Mouse (Mus musculus) heart, postnatal 25 days (tissue): ENCODE measurements at regions not wholly inside any gene's neighbourhood (a gene's known extent, or its start where the extent isn't known, plus 50 kb on each side); places are given as distances from the start of the nearest gene placed in this dataset.

Experiments used
- DNase-seq: peaks from one replicate; pipeline ENCODE4 v3.0.0; 2022; ENCODE audit warnings: low spot score
- intact Hi-C: fragments of 180-260 bp; cut with DNase I; formaldehyde crosslinking; loops from one replicate; pipeline ENCODE4 v1.15.1; 2025

DNA sequence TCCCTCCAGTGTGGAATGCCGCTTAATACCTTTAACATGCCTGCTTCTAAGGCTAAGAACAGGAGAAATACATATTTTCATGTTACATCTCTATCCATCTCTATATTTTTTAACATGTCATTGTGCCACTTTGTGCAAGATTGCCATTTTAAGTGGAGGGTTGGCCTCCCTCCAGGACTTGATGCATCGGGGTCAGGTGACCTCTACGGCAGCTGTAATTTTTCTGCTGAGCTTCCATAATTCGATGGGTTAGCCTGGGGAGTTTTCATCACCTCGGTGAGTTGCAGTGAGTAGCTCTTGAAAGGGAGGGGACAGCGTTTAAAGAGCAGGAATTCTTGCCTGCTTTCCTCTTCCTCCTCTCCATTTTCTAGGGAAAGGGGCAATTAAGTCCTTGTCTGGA is 203.6 kb downstream of the Rpl10-ps3 start:
- intact Hi-C loops = no loop called here
- DNase-seq = no peak

DNA sequence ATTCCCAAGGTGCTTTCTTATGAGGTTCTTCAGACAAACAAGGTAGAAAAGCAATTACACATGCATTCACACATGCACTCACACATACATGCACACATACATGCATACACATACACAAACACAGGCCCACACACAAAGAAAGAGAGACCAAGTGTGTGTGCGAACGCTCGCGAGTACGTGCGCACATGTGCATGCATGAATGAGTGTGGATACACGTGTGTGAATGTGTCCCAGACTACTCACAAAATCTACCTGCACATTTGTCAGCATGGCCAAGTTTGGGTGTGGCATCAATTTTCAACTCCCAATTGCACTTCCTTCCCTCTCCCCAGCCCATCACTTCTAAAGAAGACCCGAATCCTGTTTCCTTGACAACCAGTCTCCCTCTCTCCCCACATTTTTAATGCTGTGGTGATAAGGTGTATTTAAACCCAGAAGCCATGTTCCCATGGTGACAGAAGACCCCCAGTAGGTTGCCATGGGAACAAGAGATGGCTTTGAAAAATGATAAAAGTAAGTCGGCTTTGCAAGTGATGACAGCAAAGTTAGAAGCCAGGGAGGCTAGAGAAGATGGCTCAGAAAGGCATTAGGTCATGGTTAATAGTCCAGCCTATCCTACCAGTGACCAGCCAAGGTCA is 206.3 kb downstream of the Rpl10-ps3 start:
- intact Hi-C loops = no loop called here
- no peak for DNase-seq

DNA sequence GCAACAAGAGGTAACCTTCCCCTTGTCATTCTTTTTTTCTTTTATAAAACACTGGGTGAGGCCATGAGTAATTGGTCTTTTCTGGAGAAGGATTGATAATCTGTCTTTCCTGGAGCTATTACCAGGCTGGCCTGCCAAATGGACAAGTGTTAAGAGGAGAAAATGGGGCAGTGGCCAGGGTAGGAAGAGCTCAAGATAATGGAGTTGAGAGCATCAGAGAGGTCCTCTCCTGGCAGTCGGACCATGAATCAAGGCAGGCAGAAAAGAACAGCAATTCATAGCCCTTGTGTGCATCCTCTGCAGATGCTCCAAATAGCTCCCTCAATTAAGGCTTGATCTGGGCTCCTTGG is 208.2 kb downstream of the Rpl10-ps3 start:
- no peak for DNase-seq
- intact Hi-C loops = no loop called here

DNA sequence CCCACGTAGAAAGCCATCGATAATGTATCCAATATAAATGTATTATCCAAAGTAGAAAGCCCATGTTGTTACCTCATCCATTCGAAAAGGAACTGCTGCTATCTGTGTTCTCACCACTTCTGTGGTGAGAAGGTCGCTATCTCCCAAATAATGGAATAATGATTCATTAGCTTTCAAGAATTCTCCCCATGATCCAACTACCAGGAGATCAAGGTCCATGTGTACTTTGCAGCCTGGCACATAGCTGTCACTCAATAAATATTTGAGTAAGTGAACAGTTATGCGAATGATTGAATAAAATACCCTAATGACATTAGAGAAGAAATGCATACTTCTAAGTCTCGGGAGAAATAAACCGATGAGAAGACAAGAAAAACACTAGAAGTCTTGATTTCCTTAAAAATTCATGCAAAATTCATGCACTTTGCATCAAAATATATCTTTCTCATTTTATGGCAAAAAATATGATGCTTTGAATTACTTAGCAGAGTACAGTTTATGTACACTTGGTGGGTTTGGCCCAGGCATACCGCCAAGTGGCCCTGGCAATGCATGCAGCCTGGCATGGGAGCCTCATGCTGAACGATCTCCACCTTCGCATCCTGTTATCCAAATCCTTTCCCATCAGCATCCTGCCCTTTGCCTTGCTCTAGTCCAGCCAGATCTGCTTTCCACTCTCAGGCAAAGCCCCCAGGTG is 208.7 kb downstream of the Rpl10-ps3 start:
- intact Hi-C loops = no loop called here
- no peak for DNase-seq

DNA sequence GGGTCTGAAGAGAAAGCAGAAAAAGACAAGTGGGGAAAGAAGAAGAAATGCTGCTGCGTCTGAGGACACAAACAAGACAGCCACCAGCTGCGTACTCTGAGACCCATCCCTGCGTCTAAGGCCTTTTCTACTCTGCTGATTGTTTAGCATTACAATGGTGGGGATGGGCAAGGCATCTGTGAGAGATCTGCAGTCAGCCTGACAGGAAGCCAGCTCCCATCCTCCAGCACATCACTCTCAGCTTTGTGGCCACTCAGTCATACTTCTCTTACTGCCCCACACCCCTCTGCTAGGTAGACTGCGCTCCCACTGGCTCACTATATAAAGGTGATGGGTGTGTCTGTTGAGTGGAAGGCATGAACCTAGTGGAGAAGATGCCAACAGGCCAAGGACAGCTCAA is 220.5 kb downstream of the Rpl10-ps3 start:
- DNase-seq = no peak
- intact Hi-C loops = no loop called here

DNA sequence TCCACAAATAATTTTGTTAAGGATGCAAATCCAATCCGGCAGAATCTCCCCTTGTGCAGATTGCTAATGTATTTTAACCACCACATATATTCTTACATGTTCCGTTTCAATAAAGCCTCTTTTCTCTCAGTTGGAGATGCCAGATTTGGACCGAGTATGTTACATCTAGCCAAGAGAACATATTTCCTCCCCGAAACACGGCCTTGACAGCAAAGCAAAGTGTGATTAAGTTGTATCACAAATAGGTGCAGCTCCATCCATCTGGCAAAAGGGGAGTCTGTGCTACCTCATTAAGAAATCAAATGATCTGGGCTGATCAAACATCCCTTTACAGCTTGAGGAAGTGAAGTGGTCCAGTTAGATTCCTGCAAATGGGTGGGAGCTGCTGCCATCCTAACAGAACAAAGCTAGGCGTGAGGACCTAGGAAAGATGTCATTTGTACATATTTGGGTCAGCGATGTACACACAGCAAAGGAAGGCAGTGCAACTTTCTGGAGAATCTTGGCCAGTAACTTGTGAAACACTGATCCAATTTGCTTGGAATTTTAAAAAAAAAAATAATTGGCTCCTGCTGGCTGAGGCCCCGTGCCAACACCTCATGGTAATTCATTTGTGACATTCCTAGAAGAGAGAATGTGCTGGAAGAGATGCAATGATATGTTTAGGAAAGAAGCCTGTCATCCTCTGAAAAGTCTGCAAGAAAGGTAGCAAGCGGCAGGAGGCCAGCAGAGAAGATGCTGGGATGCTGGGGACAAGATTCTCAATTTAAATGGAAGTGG is 223.8 kb downstream of the Rpl10-ps3 start:
- intact Hi-C loops = no loop called here
- no peak for DNase-seq

DNA sequence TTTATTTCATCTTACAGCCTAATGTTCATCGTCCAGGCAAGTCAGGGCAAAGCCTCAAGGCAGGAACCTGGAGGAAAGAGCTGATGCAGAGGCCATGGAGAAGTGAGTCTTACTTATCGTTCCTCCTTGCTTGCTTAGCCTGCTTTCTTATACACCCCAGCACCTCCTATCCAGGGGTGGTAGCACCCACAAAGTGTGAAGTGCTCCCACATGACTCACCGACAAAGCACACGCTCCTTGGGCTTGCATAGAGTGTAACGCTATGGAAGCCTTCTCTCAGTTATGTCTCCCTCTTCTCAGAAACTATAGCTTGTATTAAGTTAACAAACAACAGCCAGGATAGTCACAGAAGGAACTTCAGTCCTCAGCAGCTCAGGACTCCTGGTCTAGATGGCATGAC is 225.4 kb downstream of the Rpl10-ps3 start:
- intact Hi-C loops = no loop called here
- DNase-seq = no peak

DNA sequence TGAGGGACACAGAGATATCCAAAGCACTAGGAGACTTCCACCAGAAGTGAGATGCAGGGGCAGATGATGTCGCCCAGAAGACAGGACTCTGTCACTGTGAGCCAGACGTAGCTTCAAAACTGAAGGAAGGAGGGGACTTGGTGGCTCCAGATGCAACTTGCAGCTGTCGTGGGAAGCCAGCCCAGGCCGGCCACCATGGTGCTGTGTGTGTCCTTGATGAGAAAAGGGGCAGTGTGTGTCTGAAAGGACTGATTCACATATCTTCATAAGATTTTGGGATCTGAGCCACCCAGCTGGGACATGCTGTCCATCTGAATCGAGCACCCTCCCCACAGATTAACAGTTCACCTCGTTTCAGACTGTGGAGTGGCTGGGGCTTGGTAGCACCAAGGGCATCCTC is 226.2 kb downstream of the Rpl10-ps3 start:
- no peak for DNase-seq
- intact Hi-C loops = no loop called here

DNA sequence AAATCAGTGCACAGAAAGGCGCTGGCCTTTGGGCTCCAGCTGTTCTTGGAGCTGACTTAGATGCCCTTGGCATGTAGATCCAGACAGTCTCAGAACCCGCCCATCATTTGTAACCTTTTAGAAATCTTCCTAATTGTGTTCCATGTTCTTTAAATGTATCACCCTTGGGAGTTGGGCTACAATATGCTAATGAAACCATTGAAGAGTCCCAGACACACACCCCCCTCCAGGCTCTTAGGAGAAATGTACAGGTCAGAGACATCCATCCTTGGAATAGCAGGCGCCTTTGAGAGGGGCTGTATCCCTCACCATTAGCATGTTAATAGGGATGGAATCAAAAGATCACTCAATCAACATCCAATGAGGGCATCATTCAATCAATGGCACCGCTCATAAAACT is 238.2 kb downstream of the Rpl10-ps3 start:
- no peak for DNase-seq
- intact Hi-C loops = no loop called here

DNA sequence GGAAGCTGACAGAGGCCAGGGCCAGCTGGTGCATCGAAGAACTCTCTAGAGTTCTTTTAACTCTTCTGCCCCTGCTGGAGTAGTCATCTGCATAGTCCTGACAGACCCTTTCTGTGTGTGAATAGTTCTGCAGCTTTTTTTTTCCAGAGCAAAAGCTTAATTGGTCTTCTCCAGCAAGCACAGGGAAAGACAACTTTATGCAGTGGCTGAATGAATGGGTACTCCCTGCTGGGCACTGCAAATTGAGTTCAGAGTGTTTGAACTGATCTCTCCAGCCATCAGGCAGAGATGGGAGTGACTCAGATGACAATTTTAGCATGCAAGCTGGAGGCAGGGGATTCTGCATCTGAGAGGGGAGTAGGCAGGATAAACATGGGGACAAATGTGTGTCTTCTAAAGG is 242.0 kb downstream of the Rpl10-ps3 start:
- DNase-seq = no peak
- intact Hi-C loops = no loop called here

DNA sequence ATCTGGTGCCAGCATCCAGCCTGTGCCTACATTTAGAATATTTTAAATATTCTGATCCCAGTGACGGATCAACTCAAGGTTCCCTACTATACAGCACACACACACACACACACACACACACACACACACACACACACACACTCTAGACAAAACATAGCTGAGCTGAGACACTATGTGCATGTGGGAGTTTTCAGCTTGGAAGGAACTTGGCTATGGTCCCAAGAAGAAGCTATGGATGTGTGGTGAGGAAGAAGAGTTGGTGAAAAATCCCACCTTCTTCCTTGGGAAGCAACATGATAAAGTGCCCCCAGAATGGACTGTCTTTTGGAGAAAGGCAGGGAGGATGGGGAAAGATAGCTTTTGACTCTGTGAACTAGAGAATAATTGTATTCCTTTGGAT is 243.7 kb downstream of the Rpl10-ps3 start:
- DNase-seq = no peak
- intact Hi-C loops = no loop called here

DNA sequence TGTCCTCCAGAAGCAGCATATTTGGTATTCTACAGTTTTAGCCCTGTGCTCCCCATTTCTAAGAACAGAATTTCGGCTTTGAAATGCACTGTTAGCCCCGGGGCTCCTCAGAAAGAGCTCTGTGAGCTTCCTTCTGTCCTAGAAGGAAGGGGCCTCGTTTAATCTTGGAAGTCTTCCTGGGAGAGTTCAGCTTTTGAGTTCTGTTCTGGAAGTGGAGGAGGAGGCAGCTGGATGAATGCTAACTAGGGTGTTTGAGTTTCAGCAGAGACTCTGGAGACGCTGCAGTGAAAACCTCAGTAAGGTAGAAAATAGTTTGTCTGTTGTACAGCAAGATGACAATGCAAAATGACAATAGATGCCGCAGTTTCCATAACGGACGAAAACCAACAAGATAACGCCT is 253.8 kb downstream of the Rpl10-ps3 start:
- no peak for DNase-seq
- intact Hi-C loops = no loop called here

DNA sequence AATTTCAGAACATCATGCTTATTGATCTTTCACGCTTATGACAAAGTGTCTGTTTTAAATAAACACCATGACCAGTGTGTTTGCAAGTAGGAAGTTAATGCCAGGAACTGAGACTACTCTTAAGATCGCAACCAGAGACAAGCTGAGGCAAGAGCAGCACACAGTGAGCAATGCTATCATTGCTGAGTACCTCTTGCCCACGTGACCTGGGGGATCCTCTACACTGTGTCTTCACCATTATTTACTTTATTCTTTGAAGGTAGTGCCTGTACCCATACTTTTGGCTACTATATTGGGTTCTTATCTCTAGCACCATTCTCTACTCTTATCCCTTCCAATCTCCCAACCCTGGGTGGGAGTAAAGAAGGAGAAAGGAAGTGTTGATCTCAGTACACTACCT is 254.9 kb downstream of the Rpl10-ps3 start:
- intact Hi-C loops = no loop called here
- DNase-seq = no peak

DNA sequence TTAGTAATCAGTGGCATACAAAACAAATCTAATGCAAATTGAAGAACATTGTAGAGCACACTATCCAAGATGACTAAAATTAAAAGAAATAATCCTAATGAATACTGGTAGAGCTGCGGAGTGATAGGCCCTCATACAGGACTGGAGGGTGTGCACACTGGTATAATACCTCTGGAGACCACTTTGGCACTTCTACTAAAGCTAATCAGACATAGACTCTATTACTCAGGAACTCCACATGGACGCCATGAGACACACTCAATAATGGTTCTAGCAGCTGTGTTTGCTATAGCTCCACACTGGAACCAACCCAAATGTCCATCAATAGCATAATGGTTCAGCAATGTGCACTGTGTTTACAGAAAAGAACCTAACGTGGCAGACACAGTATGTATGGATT is 264.6 kb downstream of the Rpl10-ps3 start:
- no peak for DNase-seq
- intact Hi-C loops = no loop called here

DNA sequence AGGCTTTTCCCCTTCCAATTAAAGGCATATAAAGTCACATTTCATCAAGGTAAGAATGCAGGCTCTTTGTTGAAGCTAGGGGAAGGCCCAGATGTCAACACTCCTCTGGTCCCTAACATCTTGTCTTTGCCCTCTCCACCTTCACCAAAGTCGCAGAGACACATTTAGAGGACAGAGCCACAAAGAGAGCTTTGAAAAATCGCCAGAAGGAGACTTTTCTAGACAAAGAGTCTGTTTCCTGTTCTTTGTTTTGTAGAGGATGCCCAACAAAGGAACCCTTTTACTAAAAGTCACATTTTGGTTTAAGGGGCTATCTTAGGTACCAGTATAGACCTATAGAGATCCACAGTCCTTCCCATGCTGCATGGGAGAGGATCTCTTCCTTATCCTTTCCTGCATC is 269.9 kb upstream of the Ncam1 start:
- intact Hi-C loops = no loop called here

DNA sequence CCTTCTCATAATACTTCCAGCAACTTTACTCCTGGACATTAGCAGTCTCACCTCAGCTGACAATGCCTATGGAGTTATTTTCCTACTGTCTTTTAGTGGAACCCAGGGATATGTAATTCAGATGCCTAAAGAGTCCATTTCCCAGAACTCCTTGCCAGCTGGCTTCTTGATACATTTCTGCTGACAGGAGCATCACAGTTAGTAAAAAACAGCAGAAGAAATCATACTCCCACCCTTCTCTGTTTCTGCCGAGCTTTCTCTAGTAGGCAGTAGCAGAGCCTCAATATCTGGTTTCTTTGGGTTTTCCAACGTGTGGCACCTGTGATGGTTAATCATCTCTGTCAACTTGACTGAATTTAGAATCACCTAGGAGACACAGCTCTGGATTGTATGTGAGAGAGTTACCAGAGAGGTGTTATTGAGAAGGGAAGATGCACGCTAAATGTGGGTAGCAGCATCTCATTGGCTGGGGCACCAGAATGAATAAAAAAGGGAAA is 269.1 kb upstream of the Ncam1 start:
- DNase-seq = no peak
- intact Hi-C loops = no loop called here

More for the DNA sequence above, 269.9 kb upstream of the Ncam1 start:
- DNase-seq = no peak

DNA sequence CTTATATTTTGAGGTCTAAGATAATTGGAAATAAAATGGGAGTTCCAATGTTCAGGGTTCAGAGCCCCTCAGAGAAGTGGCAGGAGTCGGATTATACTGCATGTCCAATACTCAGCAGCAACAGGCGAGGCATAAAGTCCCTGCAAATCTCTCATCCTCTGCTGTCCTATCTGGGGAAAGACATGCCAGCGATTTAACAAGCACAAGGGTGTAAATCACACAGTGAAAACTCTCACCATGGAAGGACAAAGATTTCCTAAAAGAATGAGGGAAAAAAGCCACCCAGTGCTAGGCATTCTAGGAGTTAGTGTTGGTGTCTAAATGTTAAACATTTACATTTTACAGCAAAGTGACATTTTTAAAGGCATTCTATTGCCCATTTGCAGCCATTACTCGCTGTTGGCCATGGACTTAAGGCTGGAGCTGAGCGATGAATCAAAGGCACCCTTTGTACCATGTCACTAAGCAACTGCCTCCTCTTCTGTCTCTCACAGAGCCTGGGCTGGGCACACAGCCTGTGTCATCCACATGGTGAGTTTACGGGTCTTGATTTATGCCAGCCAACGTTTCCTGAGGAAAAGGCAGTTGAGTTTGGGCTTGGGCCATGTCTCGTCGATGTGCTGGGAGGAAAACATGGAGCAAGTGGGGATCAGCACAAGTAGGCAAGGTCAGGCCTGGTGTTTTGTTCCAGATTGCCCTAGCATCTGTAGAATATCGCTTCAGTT is 265.9 kb upstream of the Ncam1 start:
- intact Hi-C loops = no loop called here
- no peak for DNase-seq

DNA sequence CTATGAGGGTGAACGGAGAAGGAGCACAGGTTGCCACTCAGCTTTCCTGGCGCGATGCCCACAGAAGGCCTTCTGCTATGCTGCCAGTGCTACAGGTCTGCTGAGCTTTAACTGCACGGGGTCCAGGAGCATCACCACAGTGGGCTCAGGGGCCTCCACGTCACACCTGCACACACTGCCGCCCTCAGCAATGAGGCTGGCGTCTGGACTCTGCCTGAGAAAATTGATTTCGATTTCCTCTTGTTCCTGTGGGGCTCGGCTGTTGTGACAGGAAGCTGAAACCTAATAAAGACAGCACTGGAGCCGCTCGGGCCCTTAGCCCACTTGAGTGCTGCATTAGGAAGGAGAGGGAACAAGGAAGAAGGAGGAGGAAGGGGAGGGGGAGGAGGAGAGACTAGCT is 239.5 kb upstream of the Ncam1 start:
- DNase-seq = no peak
- intact Hi-C loops = no loop called here

DNA sequence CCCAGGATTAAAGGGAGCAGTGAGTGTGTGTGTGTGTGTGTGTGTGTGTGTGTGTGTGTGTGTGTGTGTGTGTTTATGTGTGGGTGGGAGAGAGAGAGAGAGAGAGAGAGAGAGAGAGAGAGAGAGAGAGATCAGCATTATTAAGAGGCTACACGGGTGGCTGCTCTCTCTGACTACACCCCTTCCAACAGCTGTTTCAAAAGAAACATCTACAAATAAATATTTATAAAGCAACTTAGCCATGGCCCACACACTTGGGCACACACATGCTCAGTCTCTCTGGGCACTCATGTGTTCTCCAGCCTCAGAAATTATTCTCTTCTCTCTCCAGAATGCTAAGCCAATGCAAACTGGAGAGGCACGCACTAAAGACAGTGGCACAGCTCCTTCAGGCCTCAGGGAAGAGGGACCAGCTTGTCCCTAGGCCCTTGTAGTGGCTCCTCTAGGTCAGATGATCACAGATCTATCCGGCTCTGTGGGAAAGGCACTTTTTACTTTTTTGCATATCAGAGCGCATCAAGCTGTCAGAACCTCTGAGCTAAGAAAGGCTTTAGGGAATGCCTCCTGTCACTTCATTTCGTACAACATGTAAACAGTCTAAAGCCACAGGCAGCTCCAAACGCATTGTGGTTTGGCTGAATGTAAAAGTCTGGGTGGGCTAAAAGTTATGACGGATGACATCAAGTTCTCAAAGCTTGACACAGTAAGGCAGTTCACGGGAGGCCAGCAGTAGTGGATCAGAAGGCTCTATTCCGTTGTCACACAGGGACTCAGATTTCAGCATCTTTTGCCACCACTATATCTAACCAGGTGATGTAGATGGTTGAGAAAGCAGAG is 233.8 kb upstream of the Ncam1 start:
- intact Hi-C loops = no loop called here
- DNase-seq = no peak

DNA sequence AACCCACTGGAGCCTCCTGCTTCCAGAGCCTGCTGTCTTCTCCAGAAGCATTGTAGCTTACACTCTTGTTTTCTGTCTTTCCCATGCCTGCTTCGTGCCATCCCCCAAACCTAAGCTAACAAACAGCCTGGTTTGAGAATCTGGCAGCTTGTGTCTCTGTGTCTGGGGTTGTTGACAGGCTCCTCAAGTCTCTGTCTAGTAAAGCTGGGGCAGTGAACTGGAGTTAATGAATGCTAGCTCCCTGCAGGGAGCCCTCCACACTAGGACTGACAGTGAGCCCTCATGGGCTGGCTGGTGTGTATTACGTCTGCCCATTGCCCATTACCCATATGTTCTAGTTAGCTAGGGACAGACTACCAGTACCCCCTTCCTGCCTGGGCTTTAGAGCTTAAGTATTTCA is 232.6 kb upstream of the Ncam1 start:
- no peak for DNase-seq
- intact Hi-C loops = no loop called here
